Mouse (Mus musculus) neural tube, embryonic 14.5 days (tissue): ENCODE data around the gene Cwc27. TPM values are rescaled to one million over a fixed set of nuclear protein-coding genes. Genes with fewer than 3 reads are reported as not detected.

Experiments used
- ATAC-seq: fragments of 200-750 bp; cut with Nextera tagmentation; 2 replicates; pipeline ENCODE4 v1.8.0; 2017; ENCODE audit warnings: low read depth, mild to moderate bottlenecking, moderate TSS enrichment, moderate library complexity
- H3K27ac ChIP-seq: fragments of 300-500 bp; sonication (generic); 2 replicates; pipeline ENCODE4 v1.5.1; 2014; ENCODE audit warnings: low read depth, mild to moderate bottlenecking, control low read depth, low read length, moderate library complexity, mixed read lengths
- H3K27me3 ChIP-seq: fragments of 300-500 bp; sonication (generic); 2 replicates; pipeline ENCODE4 v1.6.1; 2014; ENCODE audit warnings: low read length; ENCODE audit not compliant: control insufficient read depth, insufficient read depth
- H3K36me3 ChIP-seq: fragments of 300-500 bp; sonication (generic); 2 replicates; pipeline ENCODE4 v1.6.1; 2014; ENCODE audit warnings: low read length, mixed read lengths; ENCODE audit not compliant: control insufficient read depth, insufficient read depth
- H3K4me1 ChIP-seq: fragments of 300-500 bp; sonication (generic); 2 replicates; pipeline ENCODE4 v1.6.1; 2014; ENCODE audit warnings: low read length; ENCODE audit not compliant: control insufficient read depth, insufficient read depth
- H3K4me2 ChIP-seq: fragments of 300-500 bp; sonication (generic); 2 replicates; pipeline ENCODE4 v1.6.1; 2014; ENCODE audit warnings: mild to moderate bottlenecking, low read depth, low read length, control low read depth
- H3K4me3 ChIP-seq: fragments of 300-500 bp; sonication (generic); 2 replicates; pipeline ENCODE4 v1.5.1; 2014; ENCODE audit warnings: low read depth, low read length, control low read depth, mixed read lengths
- H3K9ac ChIP-seq: fragments of 300-500 bp; sonication (generic); replicated peaks from 2 replicates; pipeline ENCODE4 v1.6.1; 2014; ENCODE audit warnings: low read depth, mild to moderate bottlenecking, control low read depth, low read length, mixed read lengths
- H3K9me3 ChIP-seq: fragments of 300-500 bp; sonication (generic); 2 replicates; pipeline ENCODE4 v1.6.1; 2016; ENCODE audit warnings: low read length; ENCODE audit not compliant: control insufficient read depth
- WGBS: fragments of 180-500 bp; shearing (Covaris S2); extraction: QIAGEN DNeasy Blood & Tissue Kit; methylation state at CpG from one replicate; pipeline ENCODE4 v1.1.7; 2014; 5-methylcytosine and 5-hydroxymethylcytosine counted together
- polyA plus RNA-seq: library from polyadenylated mRNA; unstranded; fragments of >200 nt; fragmentation: Nextera tagmentation; extraction: Ambion mirVana; gene quantifications from 2 replicates; pipeline ENCODE4 v1.2.1, GENCODE M21; 2014

Cwc27 gene
- polyA plus RNA-seq, 1 experiment from 2014 or later = 25.0 TPM

- Histone ChIP-seq H3K4me1 (no peaks in the 10 kb centered on the region; the same call in 1 of the 2 replicates), H3K4me2 (no peak overlapping the region), H3K27ac (no peak overlapping the region), H3K4me3 (no peak overlapping the region), H3K9ac (no peak overlapping the region), H3K27me3 (no peaks in the 10 kb centered on the region), H3K9me3 (no peaks in the 10 kb centered on the region), H3K36me3 (no peaks in the 10 kb centered on the region)
- ATAC-seq = no peak
- WGBS = 93% methylated on average over 7 of the region's 7 CpGs
Observed at GRCm38 (mm10) chr13:104590931-104591330, 226.0 kb downstream of the Cwc27 start.

- H3K4me1 ChIP-seq = no peaks in the 10 kb centered on the region; the same call in 1 of the 2 replicates
- H3K4me2 ChIP-seq = no peak overlapping the region
- H3K9ac ChIP-seq = no peak overlapping the region
- WGBS = 49% methylated on average over 11 of the region's 11 CpGs
- H3K27ac ChIP-seq = no peak overlapping the region
- no peaks in the 10 kb centered on the region for H3K36me3 ChIP-seq
- H3K27me3 ChIP-seq = no peaks in the 10 kb centered on the region
- H3K4me3 ChIP-seq = no peak overlapping the region
- H3K9me3 ChIP-seq = no peaks in the 10 kb centered on the region
- ATAC-seq = peak; percentile 28; the same call in 1 of the 2 replicates
Observed at GRCm38 (mm10) chr13:104590097-104590607, 226.8 kb downstream of the Cwc27 start.

- no peak overlapping the region for H3K27ac ChIP-seq
- no peaks in the 10 kb centered on the region for H3K36me3 ChIP-seq
- H3K4me1 ChIP-seq = no peaks in the 10 kb centered on the region
- ATAC-seq = no peak
- H3K9me3 ChIP-seq = no peaks in the 10 kb centered on the region
- no peak overlapping the region for H3K9ac ChIP-seq
- no peak overlapping the region for H3K4me3 ChIP-seq
- no peaks in the 10 kb centered on the region for H3K27me3 ChIP-seq
- 86% methylated on average over 5 of the region's 5 CpGs for WGBS
- H3K4me2 ChIP-seq = no peak overlapping the region
Observed at GRCm38 (mm10) chr13:104588383-104588782, 228.6 kb downstream of the Cwc27 start.

Other genes with a start within 250 kb of the Cwc27 start
- gene Srek1ip1, start 24.7 kb downstream of the Cwc27 start, polyA plus RNA-seq = 13.6 and 14.2 TPM in 2 replicates
- gene Shisal2b, start 46.8 kb upstream of the Cwc27 start, polyA plus RNA-seq = 1.6 and 2.0 TPM in 2 replicates
- gene Rgs7bp, start 237.8 kb upstream of the Cwc27 start, polyA plus RNA-seq = 10.6 and 14.9 TPM in 2 replicates